Comparison of ENCODE assay signal across 10 mouse cellular contexts in genomic region chr6:114700704-114701103, GRCm38 (mm10). TPM values are rescaled to one million over a fixed set of nuclear protein-coding genes. Genes with fewer than 3 reads are reported as not detected.
DNase-seq lines count a peak whose midpoint lies in the region; ATAC-seq and TF ChIP-seq lines count a peak whose summit lies in the region.
"Had no signal": no experiment of that assay in that cellular context is flagged by ENCODE, and none has a peak within 500 bp of the region (broad histone marks: within the 10 kb centered on the region; RNA-seq: fewer than 3 reads in every experiment).

No protein-coding gene starts in this region.

- H3K9ac ChIP-seq in kidney, postnatal 0 days (ENCODE audit: low read depth, low read length): no peak overlapping the region
- H3K9ac ChIP-seq in forebrain, embryonic 16.5 days (replicated peaks; ENCODE audit: low read depth, low read length): no peak overlapping the region

- H3K4me3 ChIP-seq in kidney, postnatal 0 days (replicated peaks; ENCODE audit: low read depth, low read length): no peak overlapping the region
- H3K4me3 ChIP-seq in E14TG2a.4 (replicated peaks; ENCODE audit: low read length): no peak overlapping the region
- no peak overlapping the region for H3K4me3 ChIP-seq in embryonic fibroblast, embryonic 13.5 days (ENCODE audit: insufficient read depth, low read length)
- no peak overlapping the region for H3K4me3 ChIP-seq in forebrain, embryonic 16.5 days (replicated peaks; ENCODE audit: low read length)
- H3K4me3 ChIP-seq: hindbrain, embryonic 10.5 days had no signal

- H3K36me3 ChIP-seq in kidney, postnatal 0 days (ENCODE audit: insufficient read depth, low read length): 0 out of 2 replicates have a peak, but pooled peaks cover 6% of the 10 kb centered on the region
- no peaks in the 10 kb centered on the region for H3K36me3 ChIP-seq in E14TG2a.4 (ENCODE audit: insufficient read depth, low read length)
- H3K36me3 ChIP-seq in forebrain, embryonic 16.5 days (ENCODE audit: control insufficient read depth, insufficient read depth): peaks cover 5% of the 10 kb centered on the region; the same call in 1 of the 2 replicates

- H3K27me3 ChIP-seq in kidney, postnatal 0 days (ENCODE audit: insufficient read depth, low read length): no peaks in the 10 kb centered on the region
- H3K27me3 ChIP-seq in E14TG2a.4 (ENCODE audit: insufficient read depth, low read length): no peaks in the 10 kb centered on the region
- no peaks in the 10 kb centered on the region for H3K27me3 ChIP-seq in forebrain, embryonic 16.5 days (replicated peaks; ENCODE audit: control insufficient read depth, insufficient read depth, low read length)

- TF ChIP-seq POLR2A in embryonic fibroblast, embryonic 13.5 days (IDR thresholded peaks at IDR 0.05; ENCODE audit: low read depth, low read length): no peak

- H3K27ac ChIP-seq in kidney, postnatal 0 days: no peak overlapping the region
- H3K27ac ChIP-seq in embryonic fibroblast, embryonic 13.5 days (ENCODE audit: insufficient read depth, low read length): no peak overlapping the region
- no peak overlapping the region for H3K27ac ChIP-seq in forebrain, embryonic 16.5 days (ENCODE audit: low read length)
- H3K27ac ChIP-seq: hindbrain, embryonic 10.5 days had no signal

- no peak for DNase-seq in kidney, postnatal 0 days (ENCODE audit: low spot score)
- no peak for DNase-seq in kidney, postnatal 14 days
- DNase-seq in 416B (ENCODE audit: low read depth): peak; percentile 27
- no peak for DNase-seq in adrenal gland, adult (ENCODE audit: inconsistent age in 2 of 2, low spot score in 1 of 2)
- DNase-seq: adrenal gland, adult 8-10 months; gastrocnemius, postnatal 10 days had no signal

- no peak overlapping the region for H3K4me2 ChIP-seq in kidney, postnatal 0 days (ENCODE audit: low read length)
- H3K4me2 ChIP-seq in forebrain, embryonic 16.5 days (ENCODE audit: low read length): no peak overlapping the region

- no peak for ATAC-seq in kidney, postnatal 0 days (replicated peaks; ENCODE audit: low FRiP score, low read depth)
- no peak for ATAC-seq in forebrain, embryonic 16.5 days

- no peaks in the 10 kb centered on the region for H3K4me1 ChIP-seq in kidney, postnatal 0 days (replicated peaks; ENCODE audit: insufficient read depth, low read length)
- no peaks in the 10 kb centered on the region for H3K4me1 ChIP-seq in E14TG2a.4 (replicated peaks; ENCODE audit: low read depth, low read length)
- H3K4me1 ChIP-seq in embryonic fibroblast, embryonic 13.5 days (ENCODE audit: control insufficient read depth, insufficient read depth, low read length): no peaks in the 10 kb centered on the region
- peaks cover 4% of the 10 kb centered on the region for H3K4me1 ChIP-seq in forebrain, embryonic 16.5 days (replicated peaks; ENCODE audit: control insufficient read depth, insufficient read depth, low read length)
- H3K4me1 ChIP-seq: hindbrain, embryonic 10.5 days had no signal

- peak; percentile 55 for TF ChIP-seq CTCF in kidney, postnatal 0 days (IDR thresholded peaks at IDR 0.05; ENCODE audit: low read depth)
- peak; percentile 85 for TF ChIP-seq CTCF in E14TG2a.4 (conservative IDR thresholded peaks at IDR 0.05; ENCODE audit: low read length)
- TF ChIP-seq CTCF in embryonic fibroblast, embryonic 13.5 days (IDR thresholded peaks at IDR 0.05; ENCODE audit: borderline replicate concordance, insufficient read depth, low read length): peak; percentile 21; the same call in 1 of the 2 replicates

- 80% methylated on average over 3 of the region's 3 CpGs for WGBS in kidney, postnatal 0 days
- 88% methylated on average over 3 of the region's 3 CpGs for WGBS in forebrain, embryonic 16.5 days

- H3K9me3 ChIP-seq in kidney, postnatal 0 days (replicated peaks; ENCODE audit: low read length): no peaks in the 10 kb centered on the region
- no peaks in the 10 kb centered on the region for H3K9me3 ChIP-seq in E14TG2a.4 (ENCODE audit: low read length)
- no peaks in the 10 kb centered on the region for H3K9me3 ChIP-seq in forebrain, embryonic 16.5 days (ENCODE audit: control insufficient read depth, low read length)
- H3K9me3 ChIP-seq: hindbrain, embryonic 10.5 days had no signal

RNA-seq across cellular contexts. Expression of gene Atg7, which starts 57.8 kb away (rescaled TPM):
- polyA plus RNA-seq in kidney, postnatal 0 days (2015; fragmentation: Nextera tagmentation; extraction: Ambion mirVana): 19.7 and 21.0 TPM in 2 replicates
- polyA plus RNA-seq in embryonic fibroblast, embryonic 13.5 days (2011; ENCODE audit: insufficient read length, low read depth, missing spikeins): 14.8 and 26.4 TPM in 2 replicates
- 22.8 and 23.2 TPM in 2 replicates for polyA plus RNA-seq in forebrain, embryonic 16.5 days (2015; fragmentation: Nextera tagmentation; extraction: Ambion mirVana)

Comparison
In these comparisons a context has a peak if more than half of its experiments do, and no peak if none do; other contexts are left out.
1. CTCF ChIP-seq: peak in every context shown above with its lines; median percentile 85 in E14TG2a.4; 55 in kidney, postnatal 0 days; 21 in embryonic fibroblast, embryonic 13.5 days.